Mouse (Mus musculus) C2C12 (cell line): ENCODE measurements at regions not wholly inside any gene's neighbourhood (a gene's known extent, or its start where the extent isn't known, plus 50 kb on each side); places are given as distances from the start of the nearest gene placed in this dataset.

Experiments
- H3K27me3 ChIP-seq: one replicate; pipeline ENCODE4 v1.6.1; 2011; ENCODE audit not compliant: control insufficient read depth, insufficient read depth, insufficient read length
- H3K36me3 ChIP-seq: one replicate; pipeline ENCODE4 v1.6.1; 2011; ENCODE audit not compliant: control insufficient read depth, insufficient read depth
- H3K4me3 ChIP-seq: one replicate; pipeline ENCODE4 v1.5.1; 2011; ENCODE audit warnings: mild to moderate bottlenecking, control low read depth; ENCODE audit not compliant: poor library complexity, insufficient read depth, severe bottlenecking
- H3K79me2 ChIP-seq: one replicate; pipeline ENCODE4 v1.6.1; 2011; ENCODE audit not compliant: control insufficient read depth, insufficient read depth
- H3K79me3 ChIP-seq: one replicate; pipeline ENCODE4 v1.6.1; 2011; ENCODE audit warnings: low read depth, control low read depth
- H3ac ChIP-seq: one replicate; pipeline ENCODE3; 2011; ENCODE audit warnings: low read depth; ENCODE audit not compliant: control insufficient read depth, insufficient read length
- CEBPB ChIP-seq: IDR thresholded peaks from one replicate; pipeline ENCODE4 v1.6.1; 2011; ENCODE audit warnings: low read depth, mild to moderate bottlenecking, control low read depth, moderate library complexity
- CTCF ChIP-seq: IDR thresholded peaks from one replicate; pipeline ENCODE4 v1.5.1; 2011; ENCODE audit not compliant: control insufficient read depth, insufficient read depth, insufficient read length
- FOSL1 ChIP-seq: IDR thresholded peaks from one replicate; pipeline ENCODE4 v1.8.0; 2011; ENCODE audit warnings: mild to moderate bottlenecking, low read length; ENCODE audit not compliant: poor library complexity, insufficient read depth, severe bottlenecking
- MAX ChIP-seq: IDR thresholded peaks from one replicate; pipeline ENCODE4 v1.6.1; 2011; ENCODE audit warnings: mild to moderate bottlenecking, control low read depth
- MYOD1 ChIP-seq: IDR thresholded peaks from one replicate; pipeline ENCODE4 v1.6.1; 2011; ENCODE audit warnings: low read depth; ENCODE audit not compliant: control insufficient read depth, insufficient read length
- MYOG ChIP-seq: IDR thresholded peaks from one replicate; pipeline ENCODE4 v1.6.1; 2011; ENCODE audit not compliant: control insufficient read depth, insufficient read length; ENCODE audit errors: extremely low read depth
- USF1 ChIP-seq: IDR thresholded peaks from one replicate; pipeline ENCODE4 v1.6.1; 2011; ENCODE audit warnings: low read depth, mild to moderate bottlenecking, control low read depth, moderate library complexity

GRCm38 (mm10) chr9:61280856-61281582 lies 91.1 kb upstream of the Tle3 start:
- Histone ChIP-seq H3K27me3 (no peaks in the 10 kb centered on the region), H3K79me2 (no peaks in the 10 kb centered on the region), H3ac (no peak overlapping the region), H3K4me3 (no peak overlapping the region), H3K36me3 (no peaks in the 10 kb centered on the region), H3K79me3 (no peaks in the 10 kb centered on the region)
- TF ChIP-seq FOSL1, result no peak
- no peak for TF ChIP-seq CEBPB
- no peak for TF ChIP-seq MYOD1
- TF ChIP-seq USF1, result no peak
- TF ChIP-seq MYOG, result no peak
- no peak for TF ChIP-seq MAX
- TF ChIP-seq CTCF, result no peak

- no peak overlapping the region for H3ac ChIP-seq
- H3K27me3 ChIP-seq, result no peaks in the 10 kb centered on the region
- TF ChIP-seq CEBPB, result peak; percentile 37
- no peak for TF ChIP-seq MYOD1
- H3K79me2 ChIP-seq, result no peaks in the 10 kb centered on the region
- H3K36me3 ChIP-seq, result no peaks in the 10 kb centered on the region
- no peak overlapping the region for H3K4me3 ChIP-seq
- H3K79me3 ChIP-seq, result no peaks in the 10 kb centered on the region
These were observed 88.9 kb upstream of the Tle3 start for GRCm38 (mm10) chr9:61283311-61283710.

GRCm38 (mm10) chr9:61284201-61285021 lies 87.8 kb upstream of the Tle3 start:
- H3K36me3 ChIP-seq, result no peaks in the 10 kb centered on the region
- no peak overlapping the region for H3ac ChIP-seq
- H3K4me3 ChIP-seq, result no peak overlapping the region
- no peaks in the 10 kb centered on the region for H3K27me3 ChIP-seq
- no peaks in the 10 kb centered on the region for H3K79me3 ChIP-seq
- TF ChIP-seq FOSL1 (no peak), USF1 (no peak), MYOG (no peak), CEBPB (no peak), CTCF (no peak)
- H3K79me2 ChIP-seq, result no peaks in the 10 kb centered on the region

- TF ChIP-seq CTCF (no peak), CEBPB (no peak), FOSL1 (no peak), MAX (no peak), USF1 (no peak), MYOG (no peak), MYOD1 (no peak)
- no peaks in the 10 kb centered on the region for H3K27me3 ChIP-seq
These were observed 85.6 kb upstream of the Tle3 start for GRCm38 (mm10) chr9:61286561-61286960.

GRCm38 (mm10) chr9:61289117-61289516 lies 83.0 kb upstream of the Tle3 start:
- H3K4me3 ChIP-seq, result no peak overlapping the region
- no peak overlapping the region for H3ac ChIP-seq
- H3K79me2 ChIP-seq, result no peaks in the 10 kb centered on the region
- no peaks in the 10 kb centered on the region for H3K27me3 ChIP-seq
- TF ChIP-seq CEBPB, result no peak
- no peak for TF ChIP-seq MYOG
- TF ChIP-seq FOSL1, result no peak
- no peak for TF ChIP-seq CTCF
- TF ChIP-seq USF1, result no peak
- no peak for TF ChIP-seq MYOD1
- TF ChIP-seq MAX, result no peak
- no peaks in the 10 kb centered on the region for H3K79me3 ChIP-seq
- no peaks in the 10 kb centered on the region for H3K36me3 ChIP-seq

More at GRCm38 (mm10) chr9:61286561-61286960, 85.6 kb upstream of the Tle3 start:
- no peak overlapping the region for H3K4me3 ChIP-seq
- H3K79me3 ChIP-seq, result no peaks in the 10 kb centered on the region
- H3K36me3 ChIP-seq, result no peaks in the 10 kb centered on the region
- no peak overlapping the region for H3ac ChIP-seq
- no peaks in the 10 kb centered on the region for H3K79me2 ChIP-seq

GRCm38 (mm10) chr9:61289713-61290112 lies 82.5 kb upstream of the Tle3 start:
- TF ChIP-seq MYOD1 (peak; percentile 71), CEBPB (no peak), MYOG (no peak), FOSL1 (no peak), MAX (peak; percentile 57), CTCF (no peak), USF1 (no peak)
- H3K79me2 ChIP-seq, result no peaks in the 10 kb centered on the region
- no peak overlapping the region for H3K4me3 ChIP-seq

More at GRCm38 (mm10) chr9:61289713-61290112, 82.5 kb upstream of the Tle3 start:
- Histone ChIP-seq H3K27me3 (no peaks in the 10 kb centered on the region), H3ac (no peak overlapping the region), H3K79me3 (no peaks in the 10 kb centered on the region), H3K36me3 (no peaks in the 10 kb centered on the region)
